Mouse (Mus musculus) liver, postnatal 0 days (tissue): ENCODE measurements at regions not wholly inside any gene's neighbourhood (a gene's known extent, or its start where the extent isn't known, plus 50 kb on each side); places are given as distances from the start of the nearest gene placed in this dataset.

Source experiments
- ATAC-seq: fragments of 200-750 bp; cut with Nextera tagmentation; 2 replicates; pipeline ENCODE4 v1.8.0; 2017; ENCODE audit warnings: mild to moderate bottlenecking, moderate library complexity
- DNase-seq: peaks from one replicate; pipeline ENCODE4 v3.0.0-alpha.2; 2016
- H3K27ac ChIP-seq: fragments of 300-500 bp; sonication (generic); 2 replicates; pipeline ENCODE4 v1.5.1; 2014; ENCODE audit warnings: antibody characterized with exemption, moderate library complexity, mild to moderate bottlenecking, low read depth
- H3K27me3 ChIP-seq: fragments of 300-500 bp; sonication (generic); 2 replicates; pipeline ENCODE4 v1.6.1; 2014; ENCODE audit warnings: low read length, control low read depth, mixed read lengths; ENCODE audit not compliant: insufficient read depth
- H3K36me3 ChIP-seq: fragments of 300-500 bp; sonication (generic); replicated peaks from 2 replicates; pipeline ENCODE4 v1.6.1; 2014; ENCODE audit warnings: mild to moderate bottlenecking, control low read depth, low read length, moderate library complexity, mixed read lengths; ENCODE audit not compliant: insufficient read depth
- H3K4me1 ChIP-seq: fragments of 300-500 bp; sonication (generic); 2 replicates; pipeline ENCODE4 v1.6.1; 2014; ENCODE audit warnings: antibody characterized with exemption, mild to moderate bottlenecking, control low read depth; ENCODE audit not compliant: insufficient read depth
- H3K4me2 ChIP-seq: fragments of 300-500 bp; sonication (generic); 2 replicates; pipeline ENCODE4 v1.6.1; 2014; ENCODE audit warnings: low read depth, mild to moderate bottlenecking, low read length, moderate library complexity, mixed read lengths
- H3K4me3 ChIP-seq: fragments of 300-500 bp; sonication (generic); 2 replicates; pipeline ENCODE4 v1.5.1; 2014; ENCODE audit warnings: low read depth, low read length
- H3K9ac ChIP-seq: fragments of 300-500 bp; sonication (generic); replicated peaks from 2 replicates; pipeline ENCODE4 v1.6.1; 2014; ENCODE audit warnings: mild to moderate bottlenecking, moderate library complexity
- H3K9me3 ChIP-seq: fragments of 300-500 bp; sonication (generic); 2 replicates; pipeline ENCODE4 v1.6.1; 2016; ENCODE audit warnings: mild to moderate bottlenecking, control low read depth, low read length, mixed read lengths
- CTCF ChIP-seq: sonication (generic); IDR thresholded peaks from 2 replicates; pipeline ENCODE4 v1.5.1; 2016; ENCODE audit warnings: antibody characterized with exemption, low read depth
- EP300 ChIP-seq: IDR thresholded peaks from 2 replicates; pipeline ENCODE4 v1.6.1; 2016; ENCODE audit warnings: antibody characterized with exemption, low read depth, mild to moderate bottlenecking
- WGBS: fragments of 180-500 bp; shearing (Covaris S2); extraction: QIAGEN DNeasy Blood & Tissue Kit; methylation state at CpG from one replicate; pipeline ENCODE4 v1.1.7; 2014; ENCODE audit not compliant: insufficient replicate concordance; 5-methylcytosine and 5-hydroxymethylcytosine counted together

DNA sequence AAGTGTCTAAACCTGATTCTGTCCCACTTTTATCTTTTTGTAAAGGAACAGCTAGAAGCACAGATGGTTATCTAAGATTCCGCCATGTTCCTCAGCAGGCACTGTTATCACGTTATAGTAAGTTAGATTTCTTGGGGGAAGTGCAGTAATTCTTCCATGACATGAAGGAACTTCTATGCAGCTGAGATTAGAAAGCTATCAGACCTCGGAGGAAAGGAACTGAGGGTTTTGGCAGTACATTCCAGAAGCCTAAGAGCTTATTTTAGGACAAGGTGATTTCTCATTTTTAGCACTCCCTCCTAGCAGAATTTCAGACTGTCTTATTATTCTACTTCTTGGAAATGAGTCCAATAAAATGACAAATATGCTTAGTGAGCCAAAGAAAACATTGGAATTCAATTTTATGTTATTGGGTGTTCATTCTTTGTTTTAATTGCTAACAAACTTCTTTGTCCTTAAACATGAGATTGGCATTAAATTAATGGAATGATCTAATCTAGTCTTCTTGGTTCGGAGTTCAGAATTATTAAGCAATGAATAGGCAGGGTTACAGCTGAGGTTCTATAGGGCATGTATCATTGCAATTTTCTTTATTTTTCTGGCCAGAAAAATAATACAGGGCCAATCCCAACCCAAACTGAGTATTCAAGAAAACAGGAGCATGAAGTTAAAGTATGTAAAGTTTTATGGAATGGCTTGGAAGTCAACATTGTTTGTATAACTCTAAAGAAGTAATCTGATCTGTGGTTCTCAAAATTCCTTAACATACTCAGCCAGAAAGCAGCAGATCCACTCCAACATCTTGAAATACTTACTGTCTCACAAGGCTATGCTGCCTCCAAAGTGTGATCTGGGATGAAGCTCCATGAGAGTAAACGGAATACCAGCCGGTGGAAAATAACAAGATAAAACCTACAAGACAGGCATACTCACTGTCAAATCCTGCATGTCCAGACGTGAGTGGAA is 678.7 kb downstream of the Car8 start:
- Histone ChIP-seq H3K4me2 (no peak overlapping the region), H3K36me3 (no peaks in the 10 kb centered on the region), H3K4me3 (no peak overlapping the region), H3K27me3 (no peaks in the 10 kb centered on the region), H3K4me1 (no peaks in the 10 kb centered on the region), H3K9me3 (no peaks in the 10 kb centered on the region), H3K9ac (no peak overlapping the region), H3K27ac (no peak overlapping the region)
- DNase-seq, result no peak
- no peak for ATAC-seq
- WGBS, result 56% methylated on average over 7 of the region's 7 CpGs
- no peak for TF ChIP-seq EP300
- TF ChIP-seq CTCF, result no peak

DNA sequence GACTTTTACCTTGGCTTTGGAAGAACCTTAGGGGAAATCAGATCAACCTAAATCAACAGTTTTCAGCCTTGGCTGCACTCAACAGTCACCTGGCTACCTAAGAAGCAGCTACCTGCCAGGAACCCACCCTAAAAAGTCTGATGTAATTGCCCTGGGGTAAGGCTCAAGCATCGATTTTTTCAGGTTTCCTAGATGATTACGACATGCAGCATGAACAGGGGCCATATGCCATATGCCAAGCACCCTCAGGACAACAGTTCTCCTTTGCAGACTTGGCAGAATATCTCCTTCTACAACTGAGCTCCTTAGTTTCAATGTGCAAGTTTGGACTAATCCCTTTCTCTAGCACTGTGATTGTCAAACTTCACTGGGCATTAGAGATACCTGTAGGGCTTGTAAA is 680.1 kb downstream of the Car8 start:
- Histone ChIP-seq H3K9me3 (no peaks in the 10 kb centered on the region), H3K4me3 (no peak overlapping the region), H3K9ac (no peak overlapping the region), H3K4me1 (no peaks in the 10 kb centered on the region), H3K27me3 (no peaks in the 10 kb centered on the region), H3K4me2 (no peak overlapping the region), H3K27ac (no peak overlapping the region), H3K36me3 (no peaks in the 10 kb centered on the region)
- DNase-seq (no peak), ATAC-seq (no peak)
- no peak for TF ChIP-seq EP300
- TF ChIP-seq CTCF, result no peak
- 61% methylated on average over 2 of the region's 2 CpGs for WGBS

GRCm38 (mm10) chr4:7534301-7534700 is 704.5 kb downstream of the Car8 start:
- Histone ChIP-seq H3K4me2 (no peak overlapping the region), H3K27me3 (no peaks in the 10 kb centered on the region), H3K27ac (no peak overlapping the region), H3K4me3 (no peak overlapping the region), H3K9me3 (no peaks in the 10 kb centered on the region), H3K9ac (no peak overlapping the region), H3K36me3 (no peaks in the 10 kb centered on the region), H3K4me1 (no peaks in the 10 kb centered on the region)
- TF ChIP-seq CTCF (no peak), EP300 (no peak)
- WGBS, result 84% methylated on average over 4 of the region's 4 CpGs
- DNase-seq, result no peak
- ATAC-seq, result no peak

GRCm38 (mm10) chr4:7527718-7528117 is 711.1 kb downstream of the Car8 start:
- H3K4me1 ChIP-seq, result no peaks in the 10 kb centered on the region
- no peaks in the 10 kb centered on the region for H3K36me3 ChIP-seq
- no peak for ATAC-seq
- no peak overlapping the region for H3K27ac ChIP-seq
- H3K9ac ChIP-seq, result no peak overlapping the region
- WGBS, result 90% methylated on average over 2 of the region's 2 CpGs
- TF ChIP-seq CTCF (no peak), EP300 (no peak)
- H3K9me3 ChIP-seq, result no peaks in the 10 kb centered on the region
- DNase-seq, result no peak
- H3K4me2 ChIP-seq, result no peak overlapping the region
- no peak overlapping the region for H3K4me3 ChIP-seq
- no peaks in the 10 kb centered on the region for H3K27me3 ChIP-seq

GRCm38 (mm10) chr4:7513081-7513480 is 725.8 kb downstream of the Car8 start:
- Histone ChIP-seq H3K4me2 (no peak overlapping the region), H3K36me3 (no peaks in the 10 kb centered on the region), H3K9ac (no peak overlapping the region), H3K4me3 (no peak overlapping the region), H3K9me3 (no peaks in the 10 kb centered on the region), H3K27me3 (no peaks in the 10 kb centered on the region), H3K4me1 (no peaks in the 10 kb centered on the region), H3K27ac (no peak overlapping the region)
- ATAC-seq (no peak), DNase-seq (no peak)
- TF ChIP-seq CTCF, result no peak
- no peak for TF ChIP-seq EP300
- WGBS, result 72% methylated on average over 1 of the region's 1 CpGs

DNA sequence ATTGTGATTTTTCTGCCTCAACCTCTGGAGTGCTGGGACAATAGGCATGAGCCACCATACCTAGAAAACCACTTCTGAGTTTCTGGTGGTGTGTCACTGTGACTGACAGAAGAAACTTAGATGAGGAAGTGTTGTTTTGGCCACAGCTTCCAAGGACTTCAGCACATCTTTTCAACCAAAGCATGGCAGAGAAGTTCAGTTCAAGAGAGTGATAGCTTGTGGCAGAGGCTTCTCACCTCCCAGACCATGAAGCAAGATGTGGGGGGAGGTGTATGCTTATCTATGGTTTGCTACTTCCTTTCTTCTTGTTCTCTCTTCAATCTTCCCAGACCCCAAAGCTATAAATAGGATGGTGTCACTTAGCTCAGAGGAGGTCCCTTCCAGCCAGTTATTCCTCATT is 753.3 kb downstream of the Car8 start:
- Histone ChIP-seq H3K4me2 (no peak overlapping the region), H3K4me3 (no peak overlapping the region), H3K4me1 (no peaks in the 10 kb centered on the region), H3K9ac (no peak overlapping the region), H3K36me3 (no peaks in the 10 kb centered on the region), H3K27me3 (no peaks in the 10 kb centered on the region), H3K9me3 (no peaks in the 10 kb centered on the region), H3K27ac (no peak overlapping the region)
- TF ChIP-seq EP300, result no peak
- no peak for TF ChIP-seq CTCF
- no peak for DNase-seq
- no peak for ATAC-seq
